Mouse (Mus musculus) E14TG2a.4 (cell line): ENCODE measurements around the gene Cd38.

Experiments
- CTCF ChIP-seq: conservative IDR thresholded peaks from 2 replicates; pipeline ENCODE4 v1.5.1; 2014; ENCODE audit warnings: low read length
- NANOG ChIP-seq: IDR thresholded peaks from 2 replicates; pipeline ENCODE4 v1.6.1; 2014; ENCODE audit warnings: borderline replicate concordance, low read length, mixed read lengths

- TF ChIP-seq CTCF (no peak), NANOG (peak; percentile 69; the same call in 1 of the 2 replicates)
Measured at GRCm38 (mm10) chr5:43868711-43869600, 603 bp downstream of the Cd38 start.
